Mouse (Mus musculus): ENCODE measurements around the gene Tns1.
"Not testable (repeated sequence)": the region's sequence is repeated elsewhere in the genome, so short reads cannot be mapped to it uniquely, and the experiment has no call there.

Gene Tns1

GRCm38 (mm10) chr1:74124021-74124981, at the start of gene Tns1:
Gene Tns1 (minus strand): TSS chr1:74124449.
- DNase-seq, result peak; percentile 72 to 84

GRCm38 (mm10) chr1:74172722-74173121, 48.5 kb upstream of the Tns1 start:
- no peak for DNase-seq

- no peak for DNase-seq
Observed at GRCm38 (mm10) chr1:74169721-74170120, 45.5 kb upstream of the Tns1 start.

GRCm38 (mm10) chr1:74167136-74167535, 42.9 kb upstream of the Tns1 start:
- DNase-seq, result peak in 1 of 2 experiments; percentile 41

GRCm38 (mm10) chr1:74160036-74160435, 35.8 kb upstream of the Tns1 start:
- DNase-seq, result no peak

GRCm38 (mm10) chr1:74159613-74160012, 35.4 kb upstream of the Tns1 start:
- DNase-seq, result not testable (repeated sequence)

- no peak for DNase-seq
Observed at GRCm38 (mm10) chr1:74156381-74156910, 32.2 kb upstream of the Tns1 start.

GRCm38 (mm10) chr1:74155435-74156012, 31.3 kb upstream of the Tns1 start:
- peak in 1 of 2 experiments; percentile 43 for DNase-seq

GRCm38 (mm10) chr1:74153461-74154184, 29.4 kb upstream of the Tns1 start, which contains the start of gene Cxcr2:
Gene Cxcr2 (plus strand): TSS chr1:74153989.
- peak in 1 of 2 experiments; percentile 17 for DNase-seq

- DNase-seq, result no peak
Observed at GRCm38 (mm10) chr1:74151091-74151490, 26.8 kb upstream of the Tns1 start.

GRCm38 (mm10) chr1:74150101-74150500, 25.9 kb upstream of the Tns1 start:
- DNase-seq, result no peak

GRCm38 (mm10) chr1:74149106-74149885, 25.0 kb upstream of the Tns1 start:
- no peak for DNase-seq

- no peak for DNase-seq
Observed at GRCm38 (mm10) chr1:74141781-74142180, 17.5 kb upstream of the Tns1 start.

GRCm38 (mm10) chr1:74139415-74139814, 15.2 kb upstream of the Tns1 start:
- DNase-seq, result no peak

GRCm38 (mm10) chr1:74135326-74135950, 11.2 kb upstream of the Tns1 start:
- DNase-seq, result no peak

- DNase-seq, result peak in 1 of 2 experiments; percentile 23
Observed at GRCm38 (mm10) chr1:74133954-74134353, 9.7 kb upstream of the Tns1 start.

GRCm38 (mm10) chr1:74132011-74132410, 7.8 kb upstream of the Tns1 start:
- no peak for DNase-seq

GRCm38 (mm10) chr1:74130883-74131659, 6.8 kb upstream of the Tns1 start:
- DNase-seq, result no peak

GRCm38 (mm10) chr1:74124991-74125552, 823 bp upstream of the Tns1 start, which contains the start of gene Rufy4:
Gene Rufy4 (plus strand): TSS chr1:74125541.
- peak; percentile 77 to 84 for DNase-seq

- DNase-seq, result no peak
Observed at GRCm38 (mm10) chr1:74123215-74123614, 1.0 kb downstream of the Tns1 start.
